Comparison of ENCODE assay signal across 14 mouse cellular contexts in the genomic region with DNA sequence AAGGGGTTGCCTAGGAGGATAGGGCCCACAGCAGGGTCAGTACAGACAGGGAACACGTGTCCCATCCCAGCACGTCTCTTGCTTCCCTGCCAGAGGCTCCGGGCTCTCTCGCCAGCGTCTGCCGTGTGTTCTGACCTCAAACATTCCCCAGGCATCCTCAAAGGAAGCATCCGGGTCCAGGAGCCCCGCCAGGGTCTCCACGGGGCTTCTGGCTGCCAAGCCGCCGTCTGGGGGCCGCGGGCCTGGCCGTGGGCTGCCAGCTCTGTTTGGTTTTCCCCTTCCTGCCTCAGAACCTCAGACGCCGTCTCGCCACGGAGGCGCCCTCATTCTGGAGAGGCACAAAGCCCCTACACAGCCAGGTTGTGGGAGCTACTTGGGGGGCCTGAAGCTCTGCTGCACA. TPM values are rescaled to one million over a fixed set of nuclear protein-coding genes. Genes with fewer than 3 reads are reported as not detected.
DNase-seq lines count a peak whose midpoint lies in the region; ATAC-seq and TF ChIP-seq lines count a peak whose summit lies in the region.
"Had no signal": no experiment of that assay in that cellular context is flagged by ENCODE, and none has a peak within 500 bp of the region (broad histone marks: within the 10 kb centered on the region; RNA-seq: fewer than 3 reads in every experiment).

No protein-coding gene starts in this region.

- ATAC-seq in heart, embryonic 11.5 days (replicated peaks; ENCODE audit: insufficient number of reproducible peaks, low FRiP score, low TSS enrichment), result no peak
- ATAC-seq in neural tube, embryonic 13.5 days (ENCODE audit: low read depth), result no peak
- no peak for ATAC-seq in stomach, embryonic 15.5 days (ENCODE audit: insufficient read depth, low FRiP score, low read depth)
- ATAC-seq in monocyte, adult 5-6 weeks (replicated peaks; ENCODE audit: insufficient number of reproducible peaks, low FRiP score, low TSS enrichment, poor library complexity, severe bottlenecking), result no peak
- ATAC-seq: activated CD4-positive, CD25-positive, alpha-beta regulatory T cell, adult 4 months had no signal

- H3K27ac ChIP-seq in heart, embryonic 11.5 days (ENCODE audit: low read depth, low read length), result 0 out of 2 replicates have a peak overlapping the region, but pooled peaks have one; percentile 47
- no peak overlapping the region for H3K27ac ChIP-seq in heart, adult 2 months
- no peak overlapping the region for H3K27ac ChIP-seq in neural tube, embryonic 13.5 days (replicated peaks)
- H3K27ac ChIP-seq in stomach, embryonic 15.5 days, result peak overlapping the region; percentile 67; the same call in 1 of the 2 replicates
- H3K27ac ChIP-seq: hindbrain, embryonic 13.5 days; macrophage had no signal

- no peaks in the 10 kb centered on the region for H3K79me2 ChIP-seq in heart, adult 2 months (replicated peaks; ENCODE audit: control insufficient read depth, insufficient read depth, low read length)

- no peak for DNase-seq in heart, adult 2 months
- DNase-seq in neural tube, embryonic 10.5 days (ENCODE audit: extremely low spot score, low spot score), result no peak
- DNase-seq in fibroblast of lung, adult 2 months (ENCODE audit: low read depth), result peak; percentile 69
- DNase-seq in testis, postnatal 14 days (ENCODE audit: low spot score), result no peak
- DNase-seq: retina, postnatal 1 day had no signal

- TF ChIP-seq POLR2A in heart, adult 2 months (IDR thresholded peaks at IDR 0.05; ENCODE audit: insufficient read depth, low read depth, low read length), result no peak

- H3K27me3 ChIP-seq in heart, embryonic 11.5 days (ENCODE audit: control insufficient read depth, insufficient read depth, low read length), result no peaks in the 10 kb centered on the region
- no peaks in the 10 kb centered on the region for H3K27me3 ChIP-seq in heart, adult 2 months (ENCODE audit: control insufficient read depth, insufficient read depth, low read length)
- no peaks in the 10 kb centered on the region; the same call in 1 of the 2 replicates for H3K27me3 ChIP-seq in neural tube, embryonic 13.5 days
- H3K27me3 ChIP-seq in stomach, embryonic 15.5 days (replicated peaks), result no peaks in the 10 kb centered on the region
- H3K27me3 ChIP-seq: hindbrain, embryonic 13.5 days had no signal

- H3K9ac ChIP-seq in heart, embryonic 11.5 days (ENCODE audit: low read depth, low read length), result peak overlapping the region; percentile 48; the same call in 1 of the 2 replicates
- no peak overlapping the region for H3K9ac ChIP-seq in heart, adult 2 months (ENCODE audit: low read depth, low read length)
- H3K9ac ChIP-seq in neural tube, embryonic 13.5 days, result 0 out of 2 replicates have a peak overlapping the region, but pooled peaks have one; percentile 17
- H3K9ac ChIP-seq in stomach, embryonic 15.5 days, result no peak overlapping the region
- H3K9ac ChIP-seq: hindbrain, embryonic 13.5 days had no signal

- WGBS in heart, embryonic 11.5 days (ENCODE audit: insufficient replicate concordance), result 31% methylated on average over 19 of the region's 19 CpGs
- WGBS in heart, adult 2 months, result 27% methylated on average over 19 of the region's 19 CpGs
- whole genome bisulfite sequencing in neural tube, embryonic 13.5 days, result 49% methylated on average over 19 of the region's 19 CpGs
- 19% methylated on average over 19 of the region's 19 CpGs for WGBS in stomach, embryonic 15.5 days

- no peak overlapping the region for H3K4me2 ChIP-seq in heart, embryonic 11.5 days
- no peak overlapping the region for H3K4me2 ChIP-seq in neural tube, embryonic 13.5 days
- H3K4me2 ChIP-seq in stomach, embryonic 15.5 days, result peak overlapping the region; percentile 1; the same call in 1 of the 2 replicates
- H3K4me2 ChIP-seq: hindbrain, embryonic 13.5 days had no signal

- H3K4me1 ChIP-seq in heart, embryonic 11.5 days (ENCODE audit: control insufficient read depth, insufficient read depth, low read length), result peaks cover 24% of the 10 kb centered on the region
- H3K4me1 ChIP-seq in heart, adult 2 months (ENCODE audit: control insufficient read depth, insufficient read depth, low read length), result peaks cover 3% of the 10 kb centered on the region
- H3K4me1 ChIP-seq in neural tube, embryonic 13.5 days (replicated peaks), result peaks cover 21% of the 10 kb centered on the region
- H3K4me1 ChIP-seq in stomach, embryonic 15.5 days, result peaks cover 41% of the 10 kb centered on the region

- TF ChIP-seq CTCF in heart, adult 2 months (IDR thresholded peaks at IDR 0.05), result no peak

- TF ChIP-seq EP300 in heart, adult 2 months (IDR thresholded peaks at IDR 0.05; ENCODE audit: insufficient read depth, low read depth, low read length), result no peak

- no peak overlapping the region for H3K4me3 ChIP-seq in heart, embryonic 11.5 days (ENCODE audit: low read depth, low read length)
- no peak overlapping the region for H3K4me3 ChIP-seq in heart, adult 2 months
- H3K4me3 ChIP-seq in neural tube, embryonic 13.5 days, result no peak overlapping the region
- no peak overlapping the region for H3K4me3 ChIP-seq in stomach, embryonic 15.5 days (replicated peaks)
- H3K4me3 ChIP-seq: hindbrain, embryonic 13.5 days had no signal

- no peaks in the 10 kb centered on the region for H3K36me3 ChIP-seq in heart, embryonic 11.5 days (ENCODE audit: control insufficient read depth, insufficient read depth, low read length)
- no peaks in the 10 kb centered on the region for H3K36me3 ChIP-seq in heart, adult 2 months (ENCODE audit: control insufficient read depth, insufficient read depth, low read length)
- H3K36me3 ChIP-seq in neural tube, embryonic 13.5 days, result no peaks in the 10 kb centered on the region
- no peaks in the 10 kb centered on the region for H3K36me3 ChIP-seq in stomach, embryonic 15.5 days
- H3K36me3 ChIP-seq: hindbrain, embryonic 13.5 days had no signal

- intact Hi-C loops in heart, adult 2 months (cut with DNase I), result loop anchor here (5.0 kb wide), 1 partner anchor 244 kb away; no protein-coding TSS in a partner anchor

- H3K9me3 ChIP-seq in heart, embryonic 11.5 days (replicated peaks; ENCODE audit: control insufficient read depth, low read length), result no peaks in the 10 kb centered on the region
- no peaks in the 10 kb centered on the region for H3K9me3 ChIP-seq in neural tube, embryonic 13.5 days
- no peaks in the 10 kb centered on the region for H3K9me3 ChIP-seq in stomach, embryonic 15.5 days
- H3K9me3 ChIP-seq: hindbrain, embryonic 13.5 days had no signal

RNA-seq across cellular contexts. Expression of a gene that starts 1.0 kb away (rescaled TPM):
- polyA plus RNA-seq in heart, embryonic 11.5 days (2014; fragmentation: Nextera tagmentation; extraction: Ambion mirVana), result 0.26 and 0.31 TPM in 2 replicates
- total RNA-seq in heart, adult 2 months (2021), result not detected
- not detected in 2 replicates for polyA plus RNA-seq in heart, adult 2 months (2012; rRNA removed)
- 0.39 TPM in 1 of 2 replicates, not detected in the other for polyA plus RNA-seq in neural tube, embryonic 13.5 days (2015; fragmentation: Nextera tagmentation; extraction: Ambion mirVana)
- 13.2 and 19.6 TPM in 2 replicates for polyA plus RNA-seq in stomach, embryonic 15.5 days (2015; fragmentation: Nextera tagmentation; extraction: Ambion mirVana)
- total RNA-seq in monocyte, adult 5-6 weeks (2017), result not detected in 3 replicates
- total RNA-seq: CH12.LX had no signal
- polyA plus RNA-seq: activated CD4-positive, CD25-positive, alpha-beta regulatory T cell, adult 4 months; hindbrain, embryonic 13.5 days; limb, embryonic 11.5 days had no signal

RNA-seq across cellular contexts. Expression of a gene that starts 8.0 kb away (rescaled TPM):
- 46.1 and 51.6 TPM in 2 replicates for polyA plus RNA-seq in heart, embryonic 11.5 days (2014; fragmentation: Nextera tagmentation; extraction: Ambion mirVana)
- 1 to 10 TPM; 2.7 to 3.0 TPM for total RNA-seq in heart, adult 2 months (2021)
- 5.9 and 7.5 TPM in 2 replicates for polyA plus RNA-seq in heart, adult 2 months (2012; rRNA removed)
- 2.2 and 8.9 TPM in 2 replicates for polyA plus RNA-seq in neural tube, embryonic 13.5 days (2015; fragmentation: Nextera tagmentation; extraction: Ambion mirVana)
- 10.4 and 13.3 TPM in 2 replicates for polyA plus RNA-seq in stomach, embryonic 15.5 days (2015; fragmentation: Nextera tagmentation; extraction: Ambion mirVana)
- 7.5 to 20.6 TPM (median 11.3 TPM) in 3 replicates for total RNA-seq in monocyte, adult 5-6 weeks (2017)
- polyA plus RNA-seq: activated CD4-positive, CD25-positive, alpha-beta regulatory T cell, adult 4 months had no signal

RNA-seq across cellular contexts. Expression of a gene that starts 27.0 kb away (rescaled TPM):
- 31.4 and 32.1 TPM in 2 replicates for polyA plus RNA-seq in heart, embryonic 11.5 days (2014; fragmentation: Nextera tagmentation; extraction: Ambion mirVana)
- 10 to 100 TPM; 28.4 to 35.0 TPM for total RNA-seq in heart, adult 2 months (2021)
- 96.6 and 107 TPM in 2 replicates for polyA plus RNA-seq in heart, adult 2 months (2012; rRNA removed)
- polyA plus RNA-seq in neural tube, embryonic 13.5 days (2015; fragmentation: Nextera tagmentation; extraction: Ambion mirVana), result 9.3 and 15.8 TPM in 2 replicates
- polyA plus RNA-seq in stomach, embryonic 15.5 days (2015; fragmentation: Nextera tagmentation; extraction: Ambion mirVana), result 196 and 211 TPM in 2 replicates
- total RNA-seq in monocyte, adult 5-6 weeks (2017), result 1,011 to 1,374 TPM (median 1,247 TPM) in 3 replicates

RNA-seq across cellular contexts. Expression of a gene that starts 45.8 kb away (rescaled TPM):
- polyA plus RNA-seq in heart, embryonic 11.5 days (2014; fragmentation: Nextera tagmentation; extraction: Ambion mirVana), result 378 and 446 TPM in 2 replicates
- total RNA-seq in heart, adult 2 months (2021), result 100 to 1,000 TPM; 883 to 991 TPM
- polyA plus RNA-seq in heart, adult 2 months (2012; rRNA removed), result 1,120 and 1,462 TPM in 2 replicates
- 282 and 288 TPM in 2 replicates for polyA plus RNA-seq in neural tube, embryonic 13.5 days (2015; fragmentation: Nextera tagmentation; extraction: Ambion mirVana)
- 308 and 323 TPM in 2 replicates for polyA plus RNA-seq in stomach, embryonic 15.5 days (2015; fragmentation: Nextera tagmentation; extraction: Ambion mirVana)
- total RNA-seq in monocyte, adult 5-6 weeks (2017), result 304 to 518 TPM (median 326 TPM) in 3 replicates

RNA-seq across cellular contexts. Expression of a gene that starts 51.2 kb away (rescaled TPM):
- 1.9 TPM in 1 of 2 replicates, not detected in the other for polyA plus RNA-seq in heart, embryonic 11.5 days (2014; fragmentation: Nextera tagmentation; extraction: Ambion mirVana)
- total RNA-seq in heart, adult 2 months (2021), result 1 to 10 TPM; 3.5 to 4.9 TPM
- 0.23 TPM in 1 of 2 replicates, not detected in the other for polyA plus RNA-seq in heart, adult 2 months (2012; rRNA removed)
- polyA plus RNA-seq in neural tube, embryonic 13.5 days (2015; fragmentation: Nextera tagmentation; extraction: Ambion mirVana), result 1.9 TPM in 1 of 2 replicates, not detected in the other
- polyA plus RNA-seq in stomach, embryonic 15.5 days (2015; fragmentation: Nextera tagmentation; extraction: Ambion mirVana), result 0.58 TPM in 1 of 2 replicates, not detected in the other
- 242 to 452 TPM (median 290 TPM) in 3 replicates for total RNA-seq in monocyte, adult 5-6 weeks (2017)
- polyA plus RNA-seq: activated CD4-positive, CD25-positive, alpha-beta regulatory T cell, adult 4 months had no signal

Comparison
In these comparisons a context has a peak if more than half of its experiments do, and no peak if none do; other contexts are left out.
1. H3K27ac ChIP-seq: peak in heart, embryonic 11.5 days (single experiment) and stomach, embryonic 15.5 days (single experiment); none in heart, adult 2 months (single experiment) and neural tube, embryonic 13.5 days (single experiment).
2. H3K9ac ChIP-seq: peak in heart, embryonic 11.5 days (single experiment) and neural tube, embryonic 13.5 days (single experiment); none in heart, adult 2 months (single experiment) and stomach, embryonic 15.5 days (single experiment).
3. RNA of a gene that starts 1.0 kb away (polyA plus RNA-seq): 13.2 to 19.6 TPM in stomach, embryonic 15.5 days; 0.26 to 0.31 TPM in heart, embryonic 11.5 days, not detected in heart, adult 2 months and 0.39 TPM in neural tube, embryonic 13.5 days; every median in the first group is over 10 times any median in the second.